Mouse (Mus musculus): ENCODE results near the gene Chrna10. TPM values are rescaled to one million over a fixed set of nuclear protein-coding genes. Genes with fewer than 3 reads are reported as not detected.

Chrna10 gene
- 0.02 TPM in 1 of 2 replicates, not detected in the other for polyA plus RNA-seq (2012; rRNA removed)

GRCm38 (mm10) chr7:102116579-102117331 is at the start of gene Chrna10:
Chrna10 (minus strand) TSS chr7:102116828.

GRCm38 (mm10) chr7:102109171-102109570 is 7.5 kb downstream of the Chrna10 start, which contains the start of gene Art5:
Art5 (minus strand) TSS chr7:102109489.

GRCm38 (mm10) chr7:102101487-102101886 is 15.1 kb downstream of the Chrna10 start, which contains the start of gene Art1:
Art1 (plus strand) TSS chr7:102101743.

GRCm38 (mm10) chr7:102082816-102083215 is 33.8 kb downstream of the Chrna10 start, which contains the start of gene Trpc2:
Trpc2 (plus strand) TSS chr7:102083116.

GRCm38 (mm10) chr7:102065046-102065891 is 51.4 kb downstream of the Chrna10 start, which contains the start of the genes Rnf121, Xndc1 and Xntrpc:
Rnf121 (minus strand) TSS chr7:102065469.
Xndc1 (plus strand) TSS chr7:102065511.
Xntrpc (plus strand) TSS chr7:102065713.

Other genes with a start within 250 kb of the Chrna10 start
- 5.8 and 12.0 TPM in 2 replicates for gene Folr1, start 246.0 kb downstream of the Chrna10 start, polyA plus RNA-seq (2012; rRNA removed)
- 122 and 155 TPM in 2 replicates for gene Lamtor1, start 210.9 kb downstream of the Chrna10 start, polyA plus RNA-seq (2012; rRNA removed)
- gene Tomt, start 210.5 kb downstream of the Chrna10 start, polyA plus RNA-seq (2012; rRNA removed), result 0.12 and 0.41 TPM in 2 replicates
- gene Lrrc51, start 182.9 kb downstream of the Chrna10 start, polyA plus RNA-seq (2012; rRNA removed), result 5.2 and 8.2 TPM in 2 replicates
- 99.9 and 104 TPM in 2 replicates for gene Numa1, start 182.7 kb downstream of the Chrna10 start, polyA plus RNA-seq (2012; rRNA removed)
- gene Il18bp, start 98.1 kb downstream of the Chrna10 start, polyA plus RNA-seq (2012; rRNA removed), result 10.8 and 15.4 TPM in 2 replicates
- gene Rnf121, start 51.4 kb downstream of the Chrna10 start, polyA plus RNA-seq (2012; rRNA removed), result 44.9 and 79.1 TPM in 2 replicates
- gene Xndc1, start 51.3 kb downstream of the Chrna10 start, polyA plus RNA-seq (2012; rRNA removed), result 51.6 and 62.7 TPM in 2 replicates
- 7.5 and 11.2 TPM in 2 replicates for gene Xntrpc, start 51.1 kb downstream of the Chrna10 start, polyA plus RNA-seq (2012; rRNA removed)
- gene Trpc2, start 33.7 kb downstream of the Chrna10 start, polyA plus RNA-seq (2012; rRNA removed), result 3.6 TPM in 1 of 2 replicates, not detected in the other
- gene Art1, start 15.1 kb downstream of the Chrna10 start, polyA plus RNA-seq (2012; rRNA removed), result 0.67 and 3.5 TPM in 2 replicates
- 0.79 and 2.5 TPM in 2 replicates for gene Art5, start 7.3 kb downstream of the Chrna10 start, polyA plus RNA-seq (2012; rRNA removed)
- 20.1 and 32.4 TPM in 2 replicates for gene Nup98, start 93.3 kb upstream of the Chrna10 start, polyA plus RNA-seq (2012; rRNA removed)
- gene Pgap2, start 93.4 kb upstream of the Chrna10 start, polyA plus RNA-seq (2012; rRNA removed), result 32.6 and 46.9 TPM in 2 replicates
- 16.4 and 28.8 TPM in 2 replicates for gene Rhog, start 139.2 kb upstream of the Chrna10 start, polyA plus RNA-seq (2012; rRNA removed)
- 14.3 and 21.1 TPM in 2 replicates for gene Stim1, start 151.0 kb upstream of the Chrna10 start, polyA plus RNA-seq (2012; rRNA removed)